Mouse (Mus musculus): Measurements from ENCODE around the gene Nr4a1. TPM values are rescaled to one million over a fixed set of nuclear protein-coding genes. Genes with fewer than 3 reads are reported as not detected.

The Nr4a1 gene
- polyA plus RNA-seq, 2 experiments: 0.19 to 0.42 TPM

DNA sequence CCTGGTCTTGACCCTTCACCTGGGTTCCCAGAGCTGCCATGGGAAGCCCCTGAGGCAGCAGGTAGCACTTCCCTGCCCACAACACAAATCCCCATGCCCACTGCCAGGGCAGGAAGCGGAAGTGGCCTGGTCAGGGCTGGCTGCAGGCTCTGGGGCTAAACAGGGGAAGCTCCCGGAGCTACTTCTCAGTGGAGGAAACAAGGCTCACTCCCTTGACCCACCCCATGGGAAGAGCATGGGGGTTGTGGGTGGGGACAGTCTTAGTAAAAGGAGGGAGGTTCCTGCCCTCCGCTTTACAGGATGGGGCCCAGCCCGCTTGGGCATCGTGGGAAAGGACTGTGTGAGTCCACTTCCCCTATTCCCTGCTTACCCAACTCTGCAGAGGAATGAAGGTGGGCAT, 8.4 kb downstream of the Nr4a1 start:
- no peak for TF ChIP-seq CTCF (IDR thresholded peaks at IDR 0.05; ENCODE audit: low read depth)
- TF ChIP-seq EP300 (IDR thresholded peaks at IDR 0.05; ENCODE audit: low read depth): no peak
- DNase-seq (ENCODE audit: low read depth in 3 of 3, low spot score in 3 of 3) (no peak), ATAC-seq (ENCODE audit: insufficient read depth) (0 out of 2 replicates have a peak, but pooled peaks have one; percentile 2)
- H3K4me3 ChIP-seq (ENCODE audit: insufficient read depth in 1 of 2, low read depth in 2 of 2, low read length in 2 of 2): no peak overlapping the region
- H3K9me3 ChIP-seq (ENCODE audit: control insufficient read depth, low read length): no peaks in the 10 kb centered on the region
- H3K9ac ChIP-seq (replicated peaks): no peak overlapping the region
- peaks cover 0 to 5% of the 10 kb centered on the region in 2 experiments; a peak in 2 of 4 replicates for H3K4me1 ChIP-seq (replicated peaks; ENCODE audit: control insufficient read depth in 2 of 2, insufficient read depth in 2 of 2, low read length in 1 of 2)
- H3K27me3 ChIP-seq (ENCODE audit: control insufficient read depth, insufficient read depth, low read length): peaks cover 17% of the 10 kb centered on the region
- WGBS (ENCODE audit: insufficient replicate concordance): 15% methylated on average over 5 of the region's 5 CpGs
- no peak overlapping the region for H3K27ac ChIP-seq
- no peaks in the 10 kb centered on the region for H3K36me3 ChIP-seq (replicated peaks; ENCODE audit: control insufficient read depth, insufficient read depth, low read depth)
- H3K4me2 ChIP-seq (ENCODE audit: low read depth): no peak overlapping the region

DNA sequence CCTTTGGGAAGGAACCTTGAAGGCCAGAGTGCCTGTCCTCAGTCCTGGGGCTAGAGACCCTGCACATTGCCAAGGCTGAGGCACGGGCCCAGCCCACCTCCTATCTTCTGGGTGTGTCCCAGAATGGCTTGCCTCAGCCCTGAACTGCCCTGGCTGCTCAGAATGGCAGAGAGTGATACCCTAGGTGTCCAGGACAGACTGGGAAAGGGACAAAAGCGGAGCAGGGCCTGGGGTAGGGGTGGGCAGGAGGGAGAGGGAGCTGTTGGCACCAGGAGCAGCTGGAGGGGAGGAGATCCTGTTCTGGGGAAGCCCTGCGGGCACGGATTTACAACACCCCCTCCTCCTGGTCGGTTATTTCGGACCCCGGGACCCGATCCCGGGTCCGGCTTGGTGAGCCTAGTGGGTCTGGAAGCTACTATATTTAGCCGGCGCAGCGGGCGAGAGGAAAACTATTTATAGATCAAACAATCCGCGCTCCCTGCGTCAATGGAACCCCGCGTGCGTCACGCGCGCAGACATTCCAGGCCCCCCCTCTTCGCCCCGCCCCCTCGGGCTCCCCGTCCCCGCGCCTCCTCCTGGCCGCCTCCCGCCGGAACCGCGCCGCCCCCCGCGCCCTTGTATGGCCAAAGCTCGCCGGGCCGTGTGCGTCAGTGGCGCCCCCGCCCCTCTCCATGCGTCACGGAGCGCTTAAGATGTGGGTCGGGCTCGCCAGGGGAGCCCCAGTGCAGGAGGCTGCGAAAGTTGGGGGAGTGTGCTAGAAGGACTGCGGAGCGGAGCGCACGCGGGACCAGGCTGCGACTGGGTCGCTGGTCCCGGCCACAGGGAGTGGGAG, 12.3 kb downstream of the Nr4a1 start:
- H3K27ac ChIP-seq: no peak overlapping the region
- no peaks in the 10 kb centered on the region for H3K36me3 ChIP-seq (replicated peaks; ENCODE audit: control insufficient read depth, insufficient read depth, low read depth)
- peak in 1 of 3 experiments; percentile 47 for DNase-seq (ENCODE audit: low read depth in 3 of 3, low spot score in 3 of 3)
- ATAC-seq (ENCODE audit: insufficient read depth): peak; percentile 51; the same call in 1 of the 2 replicates
- H3K4me3 ChIP-seq (ENCODE audit: insufficient read depth in 1 of 2, low read depth in 2 of 2, low read length in 2 of 2): peak overlapping the region; percentile 33 to 44
- no peaks in the 10 kb centered on the region; a peak in 1 of 4 replicates for H3K4me1 ChIP-seq (replicated peaks; ENCODE audit: control insufficient read depth in 2 of 2, insufficient read depth in 2 of 2, low read length in 1 of 2)
- peaks cover 30% of the 10 kb centered on the region for H3K27me3 ChIP-seq (ENCODE audit: control insufficient read depth, insufficient read depth, low read length)
- no peak overlapping the region for H3K9ac ChIP-seq (replicated peaks)
- TF ChIP-seq CTCF (IDR thresholded peaks at IDR 0.05; ENCODE audit: low read depth): no peak
- no peak for TF ChIP-seq EP300 (IDR thresholded peaks at IDR 0.05; ENCODE audit: low read depth)
- no peaks in the 10 kb centered on the region for H3K9me3 ChIP-seq (ENCODE audit: control insufficient read depth, low read length)
- peak overlapping the region; percentile 63 for H3K4me2 ChIP-seq (ENCODE audit: low read depth)
- WGBS (ENCODE audit: insufficient replicate concordance): 2% methylated on average over 55 of the region's 57 CpGs

DNA sequence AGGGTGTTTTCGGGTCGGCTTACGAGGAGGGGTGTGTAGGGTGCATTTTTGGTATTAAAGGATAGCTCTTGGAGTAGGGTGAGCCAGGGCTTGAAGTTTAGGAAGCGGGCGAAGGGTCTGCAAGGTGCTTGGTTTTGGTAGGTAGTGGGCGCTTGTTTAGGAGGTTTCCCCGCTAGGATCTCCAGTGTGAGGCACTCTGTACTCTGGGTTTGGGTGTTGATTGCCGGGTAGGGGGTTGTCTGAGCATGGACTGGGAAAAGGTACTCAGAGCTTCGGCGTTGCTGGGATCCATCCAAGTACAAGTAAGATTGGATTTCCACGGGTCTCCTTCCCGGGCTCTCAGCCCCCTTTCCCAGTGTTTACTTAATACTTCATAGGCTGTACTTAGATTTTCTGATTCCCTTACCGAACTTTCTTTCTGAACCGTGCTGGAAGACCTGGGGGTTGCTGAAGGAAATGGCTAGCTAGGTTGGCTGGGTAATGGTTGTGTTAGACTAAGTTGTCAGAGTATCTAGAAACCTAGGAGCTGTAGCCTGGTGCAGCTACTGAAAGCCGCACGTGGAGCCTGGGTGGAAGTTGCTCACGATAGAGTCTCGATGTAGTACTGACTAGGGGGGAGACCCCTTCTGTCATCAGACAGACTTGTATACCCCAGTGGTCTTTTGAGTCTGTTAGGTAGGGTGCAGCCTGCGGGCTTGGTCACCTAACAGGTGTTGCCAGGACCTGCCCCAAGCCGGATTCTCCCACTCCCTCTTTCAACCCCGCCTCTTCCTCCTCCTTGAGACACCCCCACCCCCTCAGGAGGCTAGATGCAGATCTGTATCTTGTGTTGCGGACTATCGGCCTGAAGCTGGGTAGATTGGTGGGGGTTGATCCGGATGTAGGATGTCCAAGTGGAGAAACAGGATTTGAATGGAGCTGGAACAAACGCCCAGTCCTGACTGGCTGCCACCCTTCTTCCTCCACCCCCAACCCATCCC, 13.3 kb downstream of the Nr4a1 start:
- WGBS (ENCODE audit: insufficient replicate concordance): 1% methylated on average over 25 of the region's 25 CpGs

DNA sequence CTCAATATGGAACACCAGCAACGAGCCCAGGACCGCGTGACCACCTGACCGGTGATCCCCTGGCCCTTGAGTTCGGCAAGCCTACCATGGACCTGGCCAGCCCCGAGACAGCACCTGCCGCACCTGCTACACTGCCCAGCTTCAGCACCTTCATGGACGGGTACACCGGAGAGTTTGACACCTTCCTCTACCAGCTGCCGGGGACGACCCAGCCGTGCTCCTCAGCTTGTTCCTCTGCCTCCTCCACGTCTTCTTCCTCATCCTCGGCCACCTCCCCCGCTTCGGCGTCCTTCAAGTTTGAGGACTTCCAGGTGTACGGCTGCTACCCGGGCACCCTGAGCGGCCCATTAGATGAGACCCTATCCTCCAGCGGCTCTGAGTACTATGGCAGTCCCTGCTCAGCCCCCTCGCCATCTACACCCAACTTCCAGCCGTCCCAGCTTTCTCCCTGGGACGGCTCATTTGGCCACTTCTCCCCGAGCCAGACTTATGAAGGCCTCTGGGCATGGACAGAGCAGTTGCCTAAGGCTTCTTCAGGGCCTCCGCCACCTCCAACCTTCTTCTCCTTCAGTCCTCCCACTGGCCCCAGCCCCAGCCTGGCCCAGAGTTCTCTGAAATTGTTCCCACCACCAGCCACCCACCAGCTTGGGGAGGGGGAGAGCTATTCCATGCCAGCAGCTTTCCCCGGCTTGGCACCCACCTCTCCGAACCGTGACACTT, 16.2 kb downstream of the Nr4a1 start:
- ATAC-seq (ENCODE audit: insufficient read depth) (no peak), DNase-seq (ENCODE audit: low read depth in 3 of 3, low spot score in 3 of 3) (no peak)
- H3K4me1 ChIP-seq (replicated peaks; ENCODE audit: control insufficient read depth in 2 of 2, insufficient read depth in 2 of 2, low read length in 1 of 2): no peaks in the 10 kb centered on the region
- H3K4me3 ChIP-seq (ENCODE audit: insufficient read depth in 1 of 2, low read depth in 2 of 2, low read length in 2 of 2): no peak overlapping the region
- no peaks in the 10 kb centered on the region for H3K36me3 ChIP-seq (replicated peaks; ENCODE audit: control insufficient read depth, insufficient read depth, low read depth)
- TF ChIP-seq EP300 (IDR thresholded peaks at IDR 0.05; ENCODE audit: low read depth): no peak
- TF ChIP-seq CTCF (IDR thresholded peaks at IDR 0.05; ENCODE audit: low read depth): no peak
- H3K4me2 ChIP-seq (ENCODE audit: low read depth): no peak overlapping the region
- no peak overlapping the region for H3K9ac ChIP-seq (replicated peaks)
- H3K9me3 ChIP-seq (ENCODE audit: control insufficient read depth, low read length): no peaks in the 10 kb centered on the region
- H3K27ac ChIP-seq: no peak overlapping the region
- H3K27me3 ChIP-seq (ENCODE audit: control insufficient read depth, insufficient read depth, low read length): peaks cover 30% of the 10 kb centered on the region
- 79% methylated on average over 29 of the region's 29 CpGs for WGBS (ENCODE audit: insufficient replicate concordance)

More for the DNA sequence above, 13.3 kb downstream of the Nr4a1 start:
- Histone ChIP-seq H3K4me3 (ENCODE audit: insufficient read depth in 1 of 2, low read depth in 2 of 2, low read length in 2 of 2) (peak overlapping the region; percentile 33 to 44), H3K27me3 (ENCODE audit: control insufficient read depth, insufficient read depth, low read length) (peaks cover 30% of the 10 kb centered on the region), H3K9ac (replicated peaks) (no peak overlapping the region), H3K4me2 (ENCODE audit: low read depth) (peak overlapping the region; percentile 63), H3K36me3 (replicated peaks; ENCODE audit: control insufficient read depth, insufficient read depth, low read depth) (no peaks in the 10 kb centered on the region), H3K4me1 (replicated peaks; ENCODE audit: control insufficient read depth in 2 of 2, insufficient read depth in 2 of 2, low read length in 1 of 2) (no peaks in the 10 kb centered on the region; a peak in 1 of 4 replicates), H3K9me3 (ENCODE audit: control insufficient read depth, low read length) (no peaks in the 10 kb centered on the region), H3K27ac (no peak overlapping the region)
- TF ChIP-seq CTCF (IDR thresholded peaks at IDR 0.05; ENCODE audit: low read depth) (no peak), EP300 (IDR thresholded peaks at IDR 0.05; ENCODE audit: low read depth) (no peak)
- ATAC-seq (ENCODE audit: insufficient read depth) (no peak), DNase-seq (ENCODE audit: low read depth in 3 of 3, low spot score in 3 of 3) (no peak)
